Mouse (Mus musculus): ENCODE data around the gene Aarsd1.

GRCm38 (mm10) chr11:101465101-101465868 lies 47.9 kb upstream of the Aarsd1 start:
- TF ChIP-seq POLR2A (IDR thresholded peaks at IDR 0.05; ENCODE audit: extremely low read depth, insufficient read depth, low read length) (no peak), CTCF (IDR thresholded peaks at IDR 0.05; ENCODE audit: extremely low read depth, insufficient read depth, low read length) (no peak)

All from cortical plate, adult 2 months (tissue).